Mouse (Mus musculus) megakaryocyte, adult 5-6 weeks (primary cell): ENCODE measurements around the gene Dcp1a. TPM values are rescaled to one million over a fixed set of nuclear protein-coding genes. Genes with fewer than 3 reads are reported as not detected.
"Not testable (repeated sequence)": the region's sequence is repeated elsewhere in the genome, so short reads cannot be mapped to it uniquely, and the experiment has no call there.

Source experiments
- ATAC-seq: 2 replicates; pipeline ENCODE4 v1.8.0; 2016; ENCODE audit warnings: mild to moderate bottlenecking, inconsistent platforms; ENCODE audit not compliant: poor library complexity, severe bottlenecking
- total RNA-seq, 2 experiments: library from RNA; stranded (forward) in 1 of 2; stranded (reverse) in 1 of 2; fragments of 153-499, 151-499 nt in 1 of 2; fragments of 221-1000, 200-1000 nt in 1 of 2; gene quantifications; 2 replicates each; pipeline versions ENCODE4 v1.2.3 to v1.2.4; 2015 to 2017

Gene Dcp1a
- total RNA-seq, 2 experiments from 2014 or later, result 25.7 to 30.0 TPM

DNA sequence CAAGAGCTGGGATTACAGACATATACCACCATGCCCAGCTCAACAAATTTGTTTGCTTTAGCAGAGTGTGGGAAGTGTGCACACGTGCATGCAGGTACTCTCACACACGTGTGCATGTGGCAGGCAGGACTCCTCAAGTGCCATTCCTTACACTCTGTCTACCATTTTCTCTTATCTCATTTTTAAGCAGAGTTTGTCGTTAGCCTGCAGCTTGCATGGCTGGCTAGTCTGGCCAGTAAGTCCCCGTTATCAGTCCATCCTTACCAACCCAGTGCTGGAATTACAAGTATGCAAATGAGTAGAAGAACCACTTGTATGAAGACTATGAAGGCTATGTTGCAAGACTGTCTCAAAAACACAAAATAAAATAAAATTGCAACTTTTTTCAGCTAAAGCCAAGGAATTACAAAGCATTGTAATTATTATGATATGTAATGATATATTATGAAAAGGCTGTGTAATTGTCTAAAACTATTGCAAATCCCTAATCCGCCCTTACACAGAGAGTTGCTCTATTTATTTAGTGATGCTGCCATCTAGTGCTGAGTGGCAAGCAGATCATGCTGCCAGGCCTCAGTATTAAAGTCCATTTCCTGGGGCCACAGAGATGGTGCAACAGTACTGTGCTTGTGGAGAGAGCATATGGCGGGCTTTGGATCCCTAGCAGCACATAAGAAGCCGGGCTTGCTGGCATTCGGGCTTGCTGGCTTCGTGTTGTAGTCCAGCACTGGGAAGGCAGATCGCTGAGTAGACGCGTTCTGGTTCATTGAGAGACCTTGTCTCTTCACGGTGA, 36.8 kb downstream of the Dcp1a start:
- peak; percentile 40; the same call in 1 of the 2 replicates for ATAC-seq

DNA sequence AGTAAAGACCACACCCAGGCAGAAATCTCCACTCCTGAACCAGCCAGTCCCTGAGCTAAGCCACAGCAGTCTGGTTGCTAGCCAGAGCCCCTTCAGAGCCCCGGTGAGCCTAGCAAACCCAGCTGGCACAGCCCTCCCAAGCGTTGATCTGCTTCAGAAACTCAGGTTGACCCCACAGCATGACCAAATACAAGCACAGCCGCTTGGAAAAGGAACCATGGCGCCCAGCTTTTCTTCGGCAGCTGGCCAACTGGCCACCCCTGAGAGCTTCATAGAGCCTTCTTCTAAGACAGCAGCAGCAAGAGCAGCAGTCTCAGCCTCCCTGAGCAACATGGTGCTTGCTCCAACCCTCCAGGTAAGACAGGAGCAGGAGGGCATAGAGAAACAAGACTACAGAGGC, 40.0 kb downstream of the Dcp1a start:
- ATAC-seq, result no peak

DNA sequence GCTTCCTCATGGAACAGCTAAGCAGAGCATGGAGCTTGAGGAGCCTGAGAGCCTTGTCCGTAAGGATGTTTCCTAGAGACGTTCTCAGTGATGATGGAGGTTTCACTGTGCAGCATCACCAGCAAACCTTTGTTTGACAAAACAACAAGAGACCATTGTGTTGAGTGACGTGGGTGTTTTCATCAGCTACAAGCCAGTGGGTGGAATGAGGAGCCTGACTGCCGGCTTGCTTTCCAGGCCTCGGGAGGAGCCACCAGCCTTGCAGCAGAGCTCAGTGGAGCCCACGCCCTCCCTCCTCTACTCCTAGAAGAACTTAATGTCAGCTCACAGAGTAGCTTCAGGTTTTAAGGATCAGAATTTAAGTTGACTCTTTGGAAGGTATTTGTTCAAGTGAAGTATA, 44.0 kb downstream of the Dcp1a start:
- ATAC-seq, result no peak

DNA sequence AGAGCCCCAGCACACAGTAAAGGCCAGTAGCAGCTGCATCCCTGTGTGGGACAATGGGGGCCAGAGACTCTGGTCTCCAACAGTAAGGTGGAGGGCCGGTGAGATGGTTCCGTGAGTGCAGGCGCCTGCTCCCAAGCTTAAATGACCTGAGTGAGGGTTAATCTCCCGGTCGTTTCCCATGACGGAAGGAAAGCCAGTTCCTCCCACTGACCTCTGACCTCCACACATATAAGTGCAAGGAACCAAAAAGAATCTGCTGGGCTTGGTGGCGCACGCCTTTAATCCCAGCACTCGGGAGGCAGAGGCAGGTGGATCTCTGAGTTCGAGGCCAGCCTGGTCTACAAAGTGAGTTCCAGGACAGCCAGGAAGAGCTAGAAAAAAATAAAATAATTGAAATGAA, 49.1 kb downstream of the Dcp1a start:
- no peak for ATAC-seq

DNA sequence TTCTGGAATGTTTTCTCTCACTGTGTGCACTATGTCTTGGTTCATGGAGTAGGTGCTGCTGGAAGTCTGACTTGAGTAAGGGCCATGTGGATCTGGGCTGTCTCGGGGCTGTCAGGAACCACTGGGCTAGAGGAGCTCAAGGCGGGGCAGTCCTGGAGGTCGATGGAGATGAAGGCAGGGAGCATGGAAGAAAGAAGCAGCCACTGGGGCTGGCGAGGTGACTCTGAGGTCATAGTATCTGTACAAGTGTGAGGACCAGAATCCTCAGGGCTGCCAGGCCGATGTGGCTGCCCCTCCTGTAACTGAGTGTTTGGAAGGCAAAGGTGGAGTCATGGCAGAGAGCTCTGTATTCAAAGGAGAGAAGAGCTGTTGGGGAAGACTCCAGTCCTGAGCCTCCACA, 49.6 kb downstream of the Dcp1a start:
- no peak for ATAC-seq

DNA sequence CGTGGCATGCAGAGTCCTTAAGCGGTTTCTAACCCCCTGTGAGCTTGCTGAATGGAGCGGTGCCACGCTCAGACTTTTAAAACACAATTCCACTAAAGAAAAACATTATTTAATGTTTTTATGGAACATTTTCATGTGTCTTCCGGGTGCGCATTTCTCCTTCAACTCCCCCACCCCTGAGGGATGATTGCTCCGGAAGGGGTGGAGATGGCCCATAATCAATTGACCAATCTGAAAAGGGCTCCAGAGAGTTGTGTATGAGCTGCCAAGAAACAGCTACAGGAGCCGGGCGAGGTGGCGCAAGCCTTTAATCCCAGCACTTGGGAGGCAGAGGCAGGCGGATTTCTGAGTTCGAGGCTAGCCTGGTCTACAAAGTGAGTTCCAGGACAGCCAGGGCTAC, 50.1 kb downstream of the Dcp1a start:
- no peak for ATAC-seq

DNA sequence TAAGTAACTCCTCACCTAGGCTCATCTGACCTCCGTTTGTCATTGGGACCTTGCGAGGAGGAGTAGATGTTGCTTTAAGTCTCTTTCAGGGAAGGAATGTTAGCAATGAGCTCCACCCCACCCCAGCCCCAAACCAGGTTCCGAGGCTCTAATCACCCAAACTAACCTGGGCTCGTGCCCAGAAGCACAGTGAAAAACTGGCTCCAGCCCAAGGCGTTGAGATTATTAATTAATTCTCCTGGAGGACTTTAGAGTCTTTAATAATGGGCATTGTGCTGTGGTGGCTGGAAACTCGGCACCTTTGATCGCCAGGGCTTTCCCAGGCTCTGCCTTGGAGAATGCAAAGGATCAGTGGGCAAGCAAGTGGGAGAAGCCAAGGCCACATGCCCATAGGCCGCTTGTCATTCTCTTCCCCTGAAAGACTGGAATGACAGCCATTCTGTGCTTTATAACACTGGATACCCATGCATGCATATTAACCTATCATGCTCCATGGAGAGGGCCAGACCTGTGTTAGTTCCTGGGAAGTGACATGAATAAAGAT, 51.5 kb downstream of the Dcp1a start:
- ATAC-seq, result no peak

DNA sequence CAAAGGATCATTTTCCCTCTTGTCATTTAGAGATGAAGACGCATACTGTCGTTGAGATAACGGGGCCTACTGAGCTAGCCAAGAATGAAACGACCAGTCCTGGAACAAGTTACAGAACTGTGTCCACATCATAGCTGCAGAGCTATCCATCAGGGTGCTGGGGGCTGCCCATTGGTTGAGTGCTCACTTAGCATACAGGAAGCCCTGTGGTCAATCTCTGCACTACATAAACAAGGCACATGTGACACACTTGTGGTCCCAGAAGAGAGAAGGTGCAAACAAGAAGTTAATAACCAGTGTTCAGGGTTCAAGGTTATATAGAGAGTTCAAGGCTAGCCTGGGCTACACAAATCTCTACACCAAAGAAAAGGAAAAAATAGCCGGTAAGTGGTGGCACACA, 52.1 kb downstream of the Dcp1a start:
- no peak for ATAC-seq

DNA sequence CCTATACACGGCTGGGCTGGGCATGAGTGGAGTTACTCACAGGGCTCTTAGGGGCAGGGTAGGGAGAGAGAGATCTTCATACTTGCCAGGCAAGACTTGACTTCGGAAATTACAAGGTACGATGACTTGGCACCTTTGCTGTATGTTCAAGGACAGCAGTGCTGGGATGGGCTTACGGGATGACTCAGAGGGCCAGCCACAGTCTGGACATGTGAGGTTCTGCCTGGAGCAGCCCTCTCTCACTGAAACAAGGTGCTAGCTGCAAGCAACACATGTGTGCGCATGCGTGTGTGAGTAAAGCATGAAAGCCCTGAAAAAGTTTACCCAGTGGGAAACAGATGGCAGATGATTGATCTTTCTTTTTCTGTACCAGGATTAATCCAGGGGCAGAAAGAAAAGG, 52.6 kb downstream of the Dcp1a start:
- no peak for ATAC-seq

DNA sequence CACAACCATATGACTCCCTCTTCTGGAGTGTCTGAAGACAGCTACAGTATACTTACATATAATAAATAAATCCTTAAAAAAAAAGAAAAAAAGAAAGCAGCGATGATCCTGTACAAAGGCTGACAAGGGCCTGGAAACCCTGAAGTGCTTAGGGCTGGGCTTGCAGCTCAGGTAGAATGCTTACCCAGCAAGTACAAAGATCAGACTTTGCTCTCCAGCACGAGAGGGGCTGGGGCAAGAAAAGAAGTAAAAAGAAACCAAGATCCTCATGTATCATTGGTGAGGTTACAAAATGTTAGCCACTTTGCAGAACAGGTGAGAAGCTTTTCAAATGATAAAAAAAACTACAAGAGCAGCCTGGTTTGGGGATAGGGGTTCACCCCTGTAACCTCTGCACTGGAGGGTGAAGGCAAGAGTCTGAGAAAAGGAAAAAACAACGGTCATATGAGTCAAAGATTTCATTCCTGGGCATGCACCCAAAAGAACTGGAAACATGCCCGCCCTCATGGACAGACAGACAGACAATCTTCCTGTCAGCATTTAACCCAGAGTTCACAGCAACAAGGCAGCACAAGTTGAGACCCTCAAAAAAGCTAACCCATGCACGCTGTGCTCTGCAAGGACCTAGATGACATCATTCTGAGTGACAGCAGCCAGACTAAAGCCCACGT, 54.6 kb downstream of the Dcp1a start:
- no peak for ATAC-seq

DNA sequence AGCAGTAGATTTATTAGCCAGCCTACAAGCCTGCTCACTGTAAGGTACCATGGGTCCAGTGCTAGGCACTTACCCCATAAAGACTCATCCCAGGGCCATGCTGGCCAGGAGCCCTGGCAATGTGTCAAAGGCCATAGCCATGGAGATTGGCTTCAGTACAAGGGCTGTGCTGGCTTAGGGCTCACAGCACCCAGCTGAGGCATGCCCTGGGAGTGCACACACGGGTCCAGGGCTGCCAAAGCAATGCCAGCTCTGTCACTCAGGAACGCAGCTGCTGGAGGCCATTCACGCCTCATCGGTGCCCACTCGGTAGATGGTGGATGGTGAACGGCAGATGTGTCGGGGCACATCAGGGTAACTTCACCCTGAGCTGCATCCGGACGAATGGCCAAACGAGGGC, 62.2 kb downstream of the Dcp1a start:
- ATAC-seq, result no peak

DNA sequence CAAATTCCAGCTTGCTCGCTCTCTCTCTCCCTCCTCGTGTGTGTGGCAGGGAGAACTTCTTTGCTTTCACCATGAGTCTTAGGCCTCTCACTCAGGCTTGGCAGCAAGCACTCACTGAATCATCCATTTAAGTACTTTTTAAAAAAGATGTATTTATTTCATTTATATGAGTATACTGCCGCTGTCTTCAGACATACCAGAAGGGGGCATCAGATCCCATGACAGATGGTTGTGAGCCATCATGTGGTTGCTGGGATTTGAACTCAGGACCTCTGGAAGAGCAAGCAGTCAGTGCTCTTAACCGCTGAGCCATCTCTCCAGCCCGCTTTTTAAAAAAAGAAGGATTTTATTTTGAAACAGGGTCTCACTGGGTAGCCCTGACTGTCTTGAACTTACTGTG, 64.0 kb downstream of the Dcp1a start:
- not testable (repeated sequence) for ATAC-seq

DNA sequence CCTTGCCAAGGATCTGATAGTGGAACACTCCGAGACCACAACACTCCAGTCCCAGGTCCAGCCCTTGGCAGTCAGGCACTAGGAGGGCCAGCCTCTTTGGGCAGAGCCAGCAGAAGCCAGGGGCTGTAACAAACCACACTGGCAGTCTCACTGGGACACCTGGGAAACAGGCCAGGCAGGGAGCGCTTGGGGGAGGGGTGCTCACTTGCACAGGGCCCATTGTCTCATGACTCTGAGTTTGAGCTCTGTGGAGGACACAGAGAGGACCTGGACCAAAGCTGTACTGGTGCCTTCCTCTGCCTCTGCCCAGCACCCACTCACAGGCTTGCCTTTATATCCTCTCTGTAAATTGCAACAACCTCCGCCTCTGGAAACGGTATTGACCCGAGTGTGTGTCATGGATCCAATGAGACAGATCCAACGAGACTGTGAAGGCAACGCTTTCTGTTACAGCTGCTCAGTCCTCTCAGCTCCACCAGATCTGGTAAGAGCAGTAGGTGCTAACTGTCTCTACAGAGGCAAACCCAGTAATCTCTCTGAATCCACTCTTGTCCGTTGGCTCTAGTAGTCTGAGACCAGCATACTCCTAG, 68.9 kb downstream of the Dcp1a start, which contains the start of gene Tkt:
Gene Tkt, plus strand, starts transcription at position 229 of the 590 bp plus-strand sequence.
- 0 out of 2 replicates have a peak, but pooled peaks have one; percentile 1 for ATAC-seq

DNA sequence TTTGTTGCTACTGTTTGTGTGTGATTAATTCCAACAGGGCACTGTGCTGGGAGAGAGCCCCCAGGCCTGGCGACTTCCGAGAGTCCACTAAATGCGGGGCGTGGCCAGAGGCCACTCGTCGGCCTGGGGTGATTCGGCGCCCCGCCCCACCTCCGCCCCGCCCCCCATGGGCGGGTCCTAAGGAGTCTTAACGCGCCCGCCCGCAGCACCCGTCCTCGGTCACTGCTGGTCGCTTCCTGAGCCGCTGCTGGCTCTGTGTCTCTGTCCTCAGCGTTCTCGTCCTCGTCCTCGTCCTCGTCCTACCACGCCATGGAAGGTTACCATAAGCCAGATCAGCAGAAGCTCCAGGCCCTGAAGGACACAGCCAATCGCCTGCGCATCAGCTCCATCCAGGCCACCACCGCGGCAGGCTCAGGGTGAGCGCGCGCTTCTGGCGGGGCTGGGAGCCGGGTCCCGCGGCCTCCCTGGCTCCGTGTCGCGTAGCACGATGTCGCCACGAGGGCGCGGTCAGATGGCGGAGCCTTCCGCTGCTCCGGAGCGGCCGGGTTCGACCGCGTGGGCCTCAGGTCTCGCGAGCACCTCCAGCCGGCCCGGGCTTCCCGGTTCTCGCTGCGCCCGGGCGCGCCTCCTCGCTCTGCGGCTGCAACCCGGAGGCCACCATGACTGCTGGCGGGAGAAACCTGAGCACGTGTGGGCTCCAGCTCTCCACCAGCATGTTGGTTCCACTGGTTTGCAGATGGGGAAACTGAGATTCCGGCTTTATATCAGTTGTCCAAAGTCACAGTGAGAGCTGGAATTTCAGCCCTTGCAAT, 69.8 kb downstream of the Dcp1a start:
- peak; percentile 78 for ATAC-seq

DNA sequence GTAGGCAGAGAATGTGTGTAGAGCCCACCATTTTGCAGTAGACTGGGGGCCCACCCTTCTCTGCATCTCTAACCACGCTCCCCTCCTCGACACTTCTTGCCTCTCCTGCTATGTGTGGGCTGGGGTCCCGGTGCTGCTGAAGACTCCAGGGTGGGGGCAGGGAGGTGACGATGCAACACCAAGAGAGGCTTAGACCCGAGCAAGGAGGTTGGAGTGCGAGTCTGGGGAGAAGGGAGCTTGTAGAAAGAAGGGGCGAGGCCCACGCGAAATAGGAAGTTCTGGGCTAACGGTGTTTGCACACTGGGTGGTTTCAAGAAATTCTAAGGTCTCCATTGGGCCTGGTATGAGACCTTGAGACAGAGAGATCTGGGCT, 70.4 kb downstream of the Dcp1a start:
- peak; percentile 25 for ATAC-seq

DNA sequence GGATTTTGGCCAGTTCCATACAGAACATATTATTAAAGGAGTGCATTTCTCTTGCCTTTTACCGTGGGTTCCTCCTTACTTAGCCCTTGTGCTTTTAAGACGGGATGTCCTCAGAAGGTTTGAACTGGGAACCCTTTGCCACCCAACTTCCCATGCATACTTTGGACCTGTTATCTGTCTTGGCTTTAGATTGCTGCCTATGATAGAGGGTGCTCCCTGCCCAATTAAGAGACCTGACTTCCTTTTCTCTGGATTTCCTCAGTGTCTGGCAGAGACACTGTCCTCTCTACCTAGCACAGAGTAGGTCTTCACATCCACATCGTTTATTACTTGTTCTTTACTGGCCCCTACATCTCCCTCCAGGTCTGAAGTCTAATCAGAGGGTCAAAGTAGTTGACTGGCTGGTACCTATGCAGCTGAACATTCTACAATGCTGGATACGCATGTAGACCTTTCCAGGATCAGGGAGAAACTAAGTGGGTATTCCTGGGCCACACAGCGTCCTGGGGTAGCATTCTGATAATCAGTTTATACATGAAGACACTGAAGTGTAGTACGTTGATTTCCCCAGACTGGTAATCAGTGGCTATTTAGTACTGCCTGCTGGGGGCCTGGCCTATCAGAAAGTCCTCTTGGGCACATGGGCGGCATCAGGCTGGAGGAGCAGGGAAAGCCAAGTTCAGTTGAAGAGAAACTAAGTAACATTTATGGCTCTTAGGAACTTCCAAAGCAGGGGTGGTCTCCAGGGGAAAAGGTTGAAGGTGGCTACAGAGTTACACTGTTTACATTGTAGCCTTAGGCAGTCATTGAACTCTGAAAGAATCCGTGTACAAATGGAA, 71.1 kb downstream of the Dcp1a start:
- ATAC-seq, result no peak

DNA sequence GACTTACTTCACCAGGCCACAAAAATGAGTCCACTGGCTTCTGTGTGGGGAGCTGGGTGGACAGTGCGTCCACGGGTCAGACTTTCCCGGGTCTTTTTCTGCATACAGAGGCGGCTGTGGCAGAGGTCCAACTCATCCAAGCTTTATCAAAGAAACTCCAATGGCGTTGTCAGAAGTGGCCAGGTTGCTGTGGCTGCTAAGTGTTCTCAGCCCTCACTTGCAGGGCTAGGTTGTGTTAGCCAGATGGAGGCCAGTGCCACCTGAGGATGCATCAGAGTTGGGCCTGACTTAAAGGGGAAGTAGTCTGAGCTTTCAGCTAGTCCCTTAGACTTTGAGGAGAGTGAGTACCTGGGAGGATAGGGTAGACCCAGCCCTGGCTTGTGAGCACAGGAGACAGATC, 72.2 kb downstream of the Dcp1a start:
- ATAC-seq, result no peak

DNA sequence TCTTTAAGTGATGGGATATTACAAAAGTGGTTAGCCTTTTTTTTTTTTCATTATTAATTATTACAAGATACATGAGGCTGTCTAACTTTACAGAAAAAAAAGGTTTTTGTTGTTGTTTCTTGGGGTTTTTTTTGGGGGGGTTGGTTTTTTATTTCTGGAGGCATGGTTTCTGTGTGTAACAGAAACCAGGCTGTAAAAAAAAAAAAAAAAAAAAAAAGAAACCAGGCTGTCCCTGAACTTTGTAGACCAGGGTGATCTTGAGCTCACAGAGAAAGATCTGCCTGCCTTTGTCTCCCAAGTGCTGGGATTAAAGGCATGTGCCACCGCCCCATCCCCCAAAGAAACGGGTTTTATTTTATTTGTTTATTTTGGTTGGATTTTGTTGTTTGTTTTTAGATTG, 72.6 kb downstream of the Dcp1a start:
- no peak for ATAC-seq

DNA sequence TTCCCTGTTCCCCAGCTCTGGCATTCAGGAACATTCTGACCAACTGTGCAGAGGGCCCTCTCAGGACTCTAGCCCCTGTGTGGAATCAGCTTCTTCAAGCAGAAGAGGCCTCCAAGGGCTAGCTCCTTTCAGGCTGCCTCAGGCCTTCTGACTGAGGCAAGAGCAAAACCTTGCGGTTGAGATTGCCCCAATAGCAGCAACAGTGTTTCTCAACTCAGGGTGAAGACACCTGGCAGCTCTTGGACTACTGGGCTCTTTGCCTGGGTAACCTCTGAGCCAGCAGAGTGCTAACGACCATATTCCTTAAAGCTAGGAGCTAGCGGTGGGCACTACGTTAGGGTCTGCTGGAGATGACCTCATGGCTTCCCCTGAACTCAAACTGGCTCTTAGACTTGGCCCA, 73.8 kb downstream of the Dcp1a start:
- peak; percentile 67 for ATAC-seq

DNA sequence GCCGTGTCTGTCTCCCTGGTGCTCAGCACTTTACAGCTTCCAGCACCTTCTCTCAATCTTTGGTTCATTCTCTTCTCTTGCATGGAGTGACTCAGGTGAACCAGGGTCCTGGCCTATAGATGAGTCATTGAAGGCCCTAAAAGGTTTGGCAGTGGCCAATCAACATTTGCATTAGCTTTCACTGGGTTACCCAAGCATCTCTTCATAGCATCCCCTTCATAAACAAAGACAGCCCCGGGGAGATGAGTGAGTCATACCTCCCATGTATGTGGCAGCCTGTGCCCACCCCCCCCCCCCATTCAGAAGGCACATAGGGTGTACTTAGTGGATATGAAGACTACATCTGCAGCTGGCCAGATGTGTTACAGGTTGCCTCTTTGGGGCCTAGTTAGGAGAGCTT, 77.3 kb downstream of the Dcp1a start:
- no peak for ATAC-seq
